Mouse (Mus musculus): ENCODE measurements around the gene Hapln4. TPM values are rescaled to one million over a fixed set of nuclear protein-coding genes. Genes with fewer than 3 reads are reported as not detected.

Gene Hapln4
- polyA plus RNA-seq, 1 experiment from 2014 or later: 0.28 TPM

- Histone ChIP-seq H3K36me3 (ENCODE audit: control insufficient read depth, insufficient read depth, low read length) (peaks cover 53% of the 10 kb centered on the region), H3K4me2 (ENCODE audit: low read length) (no peak overlapping the region), H3K27ac (ENCODE audit: low read depth, low read length) (no peak overlapping the region), H3K4me3 (ENCODE audit: low read depth, low read length) (no peak overlapping the region), H3K9me3 (replicated peaks; ENCODE audit: control insufficient read depth, low read length) (no peaks in the 10 kb centered on the region), H3K4me1 (ENCODE audit: control insufficient read depth, insufficient read depth, low read length) (no peaks in the 10 kb centered on the region), H3K9ac (ENCODE audit: low read length) (no peak overlapping the region), H3K27me3 (replicated peaks; ENCODE audit: control insufficient read depth, insufficient read depth, low read length) (no peaks in the 10 kb centered on the region)
- 81% methylated on average over 2 of the region's 2 CpGs for WGBS
- no peak for ATAC-seq
- no peak for DNase-seq (ENCODE audit: low spot score)
Observed at GRCm38 (mm10) chr8:70071836-70072440, 11.3 kb upstream of the Hapln4 start.

GRCm38 (mm10) chr8:70072441-70073069 lies 10.7 kb upstream of the Hapln4 start, which contains the start of gene Tm6sf2:
Tm6sf2 (plus strand) TSS chr8:70072924.
- ATAC-seq: peak; percentile 37; the same call in 1 of the 2 replicates
- H3K36me3 ChIP-seq (ENCODE audit: control insufficient read depth, insufficient read depth, low read length): peaks cover 47% of the 10 kb centered on the region
- H3K9me3 ChIP-seq (replicated peaks; ENCODE audit: control insufficient read depth, low read length): no peaks in the 10 kb centered on the region
- no peak within 1 kb of the TSS for H3K4me2 ChIP-seq (ENCODE audit: low read length)
- no peak for DNase-seq (ENCODE audit: low spot score)
- no peak within 1 kb of the TSS for H3K9ac ChIP-seq (ENCODE audit: low read length)
- no peaks in the 10 kb centered on the region for H3K27me3 ChIP-seq (replicated peaks; ENCODE audit: control insufficient read depth, insufficient read depth, low read length)
- no peaks in the 10 kb centered on the region for H3K4me1 ChIP-seq (ENCODE audit: control insufficient read depth, insufficient read depth, low read length)
- WGBS: 12% methylated on average over 15 of the region's 27 CpGs
- H3K4me3 ChIP-seq (ENCODE audit: low read depth, low read length): no peak within 1 kb of the TSS
- H3K27ac ChIP-seq (ENCODE audit: low read depth, low read length): no peak within 1 kb of the TSS

GRCm38 (mm10) chr8:70073120-70073519 lies 10.1 kb upstream of the Hapln4 start:
- Histone ChIP-seq H3K27ac (ENCODE audit: low read depth, low read length) (no peak overlapping the region), H3K36me3 (ENCODE audit: control insufficient read depth, insufficient read depth, low read length) (peaks cover 42% of the 10 kb centered on the region), H3K9me3 (replicated peaks; ENCODE audit: control insufficient read depth, low read length) (no peaks in the 10 kb centered on the region), H3K4me1 (ENCODE audit: control insufficient read depth, insufficient read depth, low read length) (no peaks in the 10 kb centered on the region), H3K27me3 (replicated peaks; ENCODE audit: control insufficient read depth, insufficient read depth, low read length) (no peaks in the 10 kb centered on the region), H3K4me3 (ENCODE audit: low read depth, low read length) (no peak overlapping the region), H3K9ac (ENCODE audit: low read length) (no peak overlapping the region), H3K4me2 (ENCODE audit: low read length) (no peak overlapping the region)
- ATAC-seq: no peak
- no peak for DNase-seq (ENCODE audit: low spot score)
- 62% methylated on average over 8 of the region's 8 CpGs for WGBS

- ATAC-seq: no peak
- WGBS: 95% methylated on average over 1 of the region's 1 CpGs
- H3K4me3 ChIP-seq (ENCODE audit: low read depth, low read length): no peak overlapping the region
Observed at GRCm38 (mm10) chr8:70073682-70074081, 9.6 kb upstream of the Hapln4 start.

GRCm38 (mm10) chr8:70081976-70082375 lies 1.3 kb upstream of the Hapln4 start:
- peaks cover 43% of the 10 kb centered on the region for H3K27me3 ChIP-seq (replicated peaks; ENCODE audit: control insufficient read depth, insufficient read depth, low read length)
- H3K9ac ChIP-seq (ENCODE audit: low read length): no peak overlapping the region
- ATAC-seq (no peak), DNase-seq (ENCODE audit: low spot score) (no peak)
- H3K36me3 ChIP-seq (ENCODE audit: control insufficient read depth, insufficient read depth, low read length): no peaks in the 10 kb centered on the region
- H3K4me3 ChIP-seq (ENCODE audit: low read depth, low read length): no peak overlapping the region
- WGBS: 92% methylated on average over 2 of the region's 2 CpGs
- 0 out of 2 replicates have a peak, but pooled peaks cover 2% of the 10 kb centered on the region for H3K4me1 ChIP-seq (ENCODE audit: control insufficient read depth, insufficient read depth, low read length)
- no peak overlapping the region for H3K4me2 ChIP-seq (ENCODE audit: low read length)
- no peak overlapping the region for H3K27ac ChIP-seq (ENCODE audit: low read depth, low read length)
- H3K9me3 ChIP-seq (replicated peaks; ENCODE audit: control insufficient read depth, low read length): no peaks in the 10 kb centered on the region

More at GRCm38 (mm10) chr8:70073682-70074081, 9.6 kb upstream of the Hapln4 start:
- Histone ChIP-seq H3K9me3 (replicated peaks; ENCODE audit: control insufficient read depth, low read length) (no peaks in the 10 kb centered on the region), H3K27ac (ENCODE audit: low read depth, low read length) (no peak overlapping the region), H3K4me2 (ENCODE audit: low read length) (no peak overlapping the region), H3K27me3 (replicated peaks; ENCODE audit: control insufficient read depth, insufficient read depth, low read length) (no peaks in the 10 kb centered on the region), H3K4me1 (ENCODE audit: control insufficient read depth, insufficient read depth, low read length) (no peaks in the 10 kb centered on the region), H3K9ac (ENCODE audit: low read length) (no peak overlapping the region), H3K36me3 (ENCODE audit: control insufficient read depth, insufficient read depth, low read length) (peaks cover 36% of the 10 kb centered on the region)
- DNase-seq (ENCODE audit: low spot score): no peak

- Histone ChIP-seq H3K4me1 (ENCODE audit: control insufficient read depth, insufficient read depth, low read length) (peaks cover 6% of the 10 kb centered on the region), H3K4me2 (ENCODE audit: low read length) (peak overlapping the region; percentile 68), H3K9ac (ENCODE audit: low read length) (peak overlapping the region; percentile 36), H3K9me3 (replicated peaks; ENCODE audit: control insufficient read depth, low read length) (no peaks in the 10 kb centered on the region), H3K27ac (ENCODE audit: low read depth, low read length) (no peak overlapping the region), H3K36me3 (ENCODE audit: control insufficient read depth, insufficient read depth, low read length) (no peaks in the 10 kb centered on the region), H3K4me3 (ENCODE audit: low read depth, low read length) (peak overlapping the region; percentile 31), H3K27me3 (replicated peaks; ENCODE audit: control insufficient read depth, insufficient read depth, low read length) (peaks cover 62% of the 10 kb centered on the region)
- DNase-seq (ENCODE audit: low spot score): no peak
- WGBS: under 1% methylated on average over 71 of the region's 71 CpGs
- no peak for ATAC-seq
Observed at GRCm38 (mm10) chr8:70084191-70085065, 1.2 kb downstream of the Hapln4 start.

GRCm38 (mm10) chr8:70086151-70086550 lies 2.9 kb downstream of the Hapln4 start:
- H3K27ac ChIP-seq (ENCODE audit: low read depth, low read length): no peak overlapping the region
- H3K4me1 ChIP-seq (ENCODE audit: control insufficient read depth, insufficient read depth, low read length): peaks cover 6% of the 10 kb centered on the region
- no peaks in the 10 kb centered on the region for H3K36me3 ChIP-seq (ENCODE audit: control insufficient read depth, insufficient read depth, low read length)
- DNase-seq (ENCODE audit: low spot score) (no peak), ATAC-seq (no peak)
- WGBS: 39% methylated on average over 1 of the region's 1 CpGs
- H3K9me3 ChIP-seq (replicated peaks; ENCODE audit: control insufficient read depth, low read length): no peaks in the 10 kb centered on the region
- no peak overlapping the region for H3K9ac ChIP-seq (ENCODE audit: low read length)
- H3K4me3 ChIP-seq (ENCODE audit: low read depth, low read length): no peak overlapping the region
- no peak overlapping the region for H3K4me2 ChIP-seq (ENCODE audit: low read length)
- peaks cover 62% of the 10 kb centered on the region for H3K27me3 ChIP-seq (replicated peaks; ENCODE audit: control insufficient read depth, insufficient read depth, low read length)

GRCm38 (mm10) chr8:70087237-70087636 lies 4.0 kb downstream of the Hapln4 start:
- Histone ChIP-seq H3K4me3 (ENCODE audit: low read depth, low read length) (no peak overlapping the region), H3K9ac (ENCODE audit: low read length) (no peak overlapping the region), H3K27ac (ENCODE audit: low read depth, low read length) (no peak overlapping the region), H3K36me3 (ENCODE audit: control insufficient read depth, insufficient read depth, low read length) (no peaks in the 10 kb centered on the region), H3K4me2 (ENCODE audit: low read length) (no peak overlapping the region), H3K27me3 (replicated peaks; ENCODE audit: control insufficient read depth, insufficient read depth, low read length) (peaks cover 62% of the 10 kb centered on the region), H3K9me3 (replicated peaks; ENCODE audit: control insufficient read depth, low read length) (no peaks in the 10 kb centered on the region), H3K4me1 (ENCODE audit: control insufficient read depth, insufficient read depth, low read length) (peaks cover 6% of the 10 kb centered on the region)
- 4% methylated on average over 7 of the region's 7 CpGs for WGBS
- no peak for ATAC-seq
- no peak for DNase-seq (ENCODE audit: low spot score)
